Mouse (Mus musculus): ENCODE results near the gene Resp18.

The Resp18 gene

DNA sequence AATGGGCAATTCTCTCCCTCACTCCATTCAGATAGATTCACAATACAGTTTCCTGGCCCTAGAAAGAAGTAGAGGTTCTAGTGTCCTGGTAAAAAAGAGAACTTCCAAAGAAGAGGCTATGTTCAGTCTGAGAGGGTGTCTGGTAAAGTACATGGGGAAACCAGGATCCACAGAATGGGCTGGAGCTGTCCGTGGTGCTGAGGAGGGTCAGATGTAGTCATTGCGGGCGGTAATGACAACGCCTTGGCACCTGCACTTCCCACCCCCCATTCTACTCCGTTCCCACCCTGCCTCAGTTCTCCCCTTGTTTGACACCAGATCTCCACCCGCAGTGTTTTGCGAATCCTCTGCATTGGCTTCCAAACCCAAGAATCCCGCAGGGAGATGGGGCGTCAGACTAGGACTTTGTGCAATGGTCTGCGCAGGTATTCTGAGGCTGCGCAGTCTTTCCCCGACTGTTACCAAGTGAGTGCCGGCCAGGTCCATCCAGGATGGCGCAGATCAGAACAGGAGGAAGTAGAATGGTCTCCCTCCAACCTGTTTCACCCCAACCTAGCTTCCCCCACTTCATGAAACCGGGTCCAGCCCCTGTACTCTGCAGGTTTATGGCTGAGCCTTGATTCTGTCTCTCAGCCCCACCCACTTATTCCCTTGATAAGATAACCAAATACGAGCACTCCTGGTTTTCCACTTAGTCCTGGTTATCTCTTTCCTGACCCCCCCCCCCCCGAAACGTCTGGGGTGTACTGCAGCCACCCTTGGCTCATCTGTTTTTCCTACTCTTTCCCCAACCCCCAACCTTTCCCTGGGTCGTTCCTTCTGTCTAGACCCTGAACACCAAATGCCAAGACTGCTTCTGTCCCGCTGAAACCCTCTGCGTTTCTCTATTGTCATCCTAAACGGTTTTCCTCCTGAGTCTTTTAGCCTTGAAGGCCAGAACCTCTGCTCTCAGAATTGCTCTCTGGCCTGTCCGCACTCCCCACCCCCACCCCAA lies 723 bp downstream of the Resp18 start:
- DNase-seq (ENCODE audit: low spot score in 2 of 2): peak in 1 of 2 experiments; percentile 38

DNA sequence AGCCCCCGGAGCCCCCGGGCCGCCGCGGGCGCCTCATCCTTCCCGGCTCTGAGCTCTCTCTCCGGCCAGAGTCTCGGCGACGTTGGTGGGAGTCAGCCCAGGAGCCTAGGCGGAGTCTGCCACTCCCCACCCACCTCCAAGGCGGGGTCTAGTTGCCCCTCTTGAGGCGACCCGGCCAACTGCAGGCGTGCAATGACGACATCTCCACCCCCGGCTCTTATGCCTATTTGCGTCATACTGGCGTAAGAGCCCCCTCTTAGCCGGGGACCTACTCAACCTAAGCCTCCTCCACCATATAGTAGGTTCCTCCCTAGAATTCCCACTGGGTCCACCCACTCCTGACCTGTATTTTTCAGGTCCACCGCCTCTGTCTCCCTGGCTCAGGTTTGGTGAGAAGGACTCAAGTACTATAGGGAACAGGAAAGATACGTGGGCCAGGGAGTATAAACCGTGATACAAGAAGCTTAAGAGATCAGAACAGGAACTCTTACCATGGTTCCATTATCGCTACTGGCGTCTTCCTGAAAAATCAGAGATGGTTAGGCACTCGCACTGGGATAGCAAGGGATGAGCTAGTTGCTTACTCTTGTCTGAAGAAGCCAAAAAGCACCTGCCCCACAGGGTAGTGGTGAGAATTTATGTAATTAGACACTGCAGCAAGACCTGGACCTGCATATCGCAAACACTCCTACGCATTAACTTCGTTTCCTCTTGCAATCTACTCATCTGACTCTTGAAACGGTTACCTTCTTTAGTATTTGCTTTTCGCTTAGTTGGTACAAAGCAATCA lies 13.9 kb downstream of the Resp18 start, which contains the start of gene Ptprn:
Gene Ptprn (minus strand): TSS at position 412 of the 790 bp plus-strand sequence.
- no peak for DNase-seq (ENCODE audit: low spot score in 2 of 2)

DNA sequence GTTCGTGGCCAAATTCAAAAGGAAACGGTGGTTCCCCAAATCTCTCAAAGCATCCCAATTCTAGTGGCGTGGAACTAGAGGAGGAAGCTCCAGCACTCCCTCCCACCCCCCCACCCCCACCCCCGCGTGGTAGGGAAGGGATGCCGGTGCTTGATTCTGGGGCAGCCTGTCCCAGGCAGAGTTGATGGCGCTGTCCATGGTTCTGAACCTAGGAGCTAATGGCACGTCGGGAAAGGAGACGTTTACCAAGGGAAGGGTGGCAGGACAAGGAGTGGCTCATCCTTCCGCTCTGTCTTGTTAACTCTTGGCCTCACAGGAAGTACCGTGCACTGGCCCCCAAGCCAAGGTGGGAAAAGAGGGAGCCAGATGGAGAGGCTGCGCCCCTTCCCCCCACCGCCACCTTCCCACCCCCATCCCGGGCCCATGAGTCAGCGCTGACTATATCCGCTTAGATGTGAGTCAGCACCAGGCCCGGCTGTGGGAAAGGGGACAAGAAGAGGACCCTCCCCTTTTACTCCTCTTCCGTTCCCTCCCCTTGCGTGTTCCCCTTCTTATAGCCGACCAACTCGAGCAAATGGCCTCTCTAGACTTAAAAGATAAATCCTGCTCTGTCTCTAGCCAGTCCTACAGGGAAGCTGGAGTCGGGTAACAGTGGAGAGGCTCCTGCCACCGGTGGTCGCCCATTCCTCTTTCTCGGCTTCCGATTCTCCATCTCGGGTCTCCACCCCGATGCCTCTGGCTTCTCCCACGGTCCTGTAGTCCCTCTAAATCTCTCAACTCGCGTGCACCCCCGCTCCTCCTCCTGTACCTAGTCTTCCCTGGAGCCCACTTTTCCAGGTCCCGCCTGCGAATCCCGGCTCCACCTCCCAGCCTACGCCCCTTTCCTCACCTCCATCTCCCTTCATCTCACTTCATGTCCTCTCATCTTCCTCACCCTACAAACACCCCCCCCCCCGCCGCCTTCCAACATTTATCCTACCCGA lies 15.0 kb downstream of the Resp18 start:
- peak; percentile 43 to 47 for DNase-seq (ENCODE audit: low spot score in 2 of 2)

DNA sequence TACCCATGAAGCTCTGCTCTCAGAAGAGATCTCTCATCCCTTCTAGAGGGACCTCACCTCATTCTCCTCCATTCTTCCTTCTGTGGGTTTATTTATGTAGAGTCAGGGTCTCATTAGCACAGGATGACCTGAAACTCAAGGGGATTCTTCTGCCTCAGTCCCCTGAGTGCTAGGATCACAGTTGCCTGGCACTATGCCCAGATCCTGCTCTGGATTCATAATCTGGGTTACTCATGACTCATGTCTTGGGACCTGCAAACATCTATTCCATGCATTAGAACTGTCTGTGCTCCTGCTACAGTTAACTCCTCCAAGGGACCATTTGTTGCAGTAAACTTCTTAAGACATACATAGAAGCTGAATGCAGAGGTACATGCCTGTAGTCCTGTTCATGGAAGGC lies 16.9 kb downstream of the Resp18 start:
- DNase-seq (ENCODE audit: low spot score in 2 of 2): no peak

DNA sequence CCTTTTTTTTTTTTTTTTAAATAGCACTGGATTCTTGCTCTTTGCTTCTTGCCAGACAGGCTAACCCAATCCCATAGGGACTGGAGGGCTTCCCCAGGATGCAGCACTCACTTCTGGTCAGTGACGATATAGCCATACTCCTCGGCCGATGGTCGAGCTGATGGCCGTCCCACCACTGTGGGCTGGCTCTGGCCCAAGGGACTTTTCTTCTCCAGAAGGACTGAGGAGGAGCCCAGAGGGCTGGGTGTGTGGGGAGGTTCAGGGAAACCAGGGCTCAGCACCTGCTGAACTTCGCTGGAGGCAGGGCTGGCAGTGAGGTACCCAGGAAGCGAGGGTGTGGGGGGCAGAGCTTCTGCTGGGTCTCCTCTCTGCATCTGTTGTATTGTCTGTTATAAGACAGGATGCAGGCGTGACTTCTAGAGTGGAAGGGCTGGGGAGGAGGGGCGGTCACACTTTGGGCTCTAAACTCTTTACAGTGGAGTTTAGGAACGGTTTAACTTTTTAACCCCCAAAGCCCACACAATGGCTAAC lies 22.6 kb downstream of the Resp18 start:
- DNase-seq (ENCODE audit: low spot score in 2 of 2): no peak

DNA sequence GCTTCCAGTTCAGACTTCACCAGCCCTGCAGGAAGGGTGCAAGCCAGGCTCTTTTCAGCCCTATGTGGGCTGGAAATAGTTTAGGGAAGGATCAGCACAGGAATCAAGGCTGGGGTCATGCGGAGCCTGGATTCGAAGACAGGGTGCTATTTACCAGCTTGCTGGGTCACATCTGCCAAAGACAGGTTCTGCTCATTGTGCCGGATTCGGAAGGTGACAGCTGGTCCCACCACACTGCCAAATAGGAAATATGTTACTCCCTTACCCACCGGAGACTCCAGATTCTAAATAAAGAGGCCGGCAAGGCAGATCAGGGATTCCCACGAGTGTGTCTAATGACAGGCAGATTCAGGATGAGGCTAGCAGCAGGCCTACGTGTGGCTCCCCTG lies 23.6 kb downstream of the Resp18 start:
- no peak for DNase-seq (ENCODE audit: low spot score in 2 of 2)

DNA sequence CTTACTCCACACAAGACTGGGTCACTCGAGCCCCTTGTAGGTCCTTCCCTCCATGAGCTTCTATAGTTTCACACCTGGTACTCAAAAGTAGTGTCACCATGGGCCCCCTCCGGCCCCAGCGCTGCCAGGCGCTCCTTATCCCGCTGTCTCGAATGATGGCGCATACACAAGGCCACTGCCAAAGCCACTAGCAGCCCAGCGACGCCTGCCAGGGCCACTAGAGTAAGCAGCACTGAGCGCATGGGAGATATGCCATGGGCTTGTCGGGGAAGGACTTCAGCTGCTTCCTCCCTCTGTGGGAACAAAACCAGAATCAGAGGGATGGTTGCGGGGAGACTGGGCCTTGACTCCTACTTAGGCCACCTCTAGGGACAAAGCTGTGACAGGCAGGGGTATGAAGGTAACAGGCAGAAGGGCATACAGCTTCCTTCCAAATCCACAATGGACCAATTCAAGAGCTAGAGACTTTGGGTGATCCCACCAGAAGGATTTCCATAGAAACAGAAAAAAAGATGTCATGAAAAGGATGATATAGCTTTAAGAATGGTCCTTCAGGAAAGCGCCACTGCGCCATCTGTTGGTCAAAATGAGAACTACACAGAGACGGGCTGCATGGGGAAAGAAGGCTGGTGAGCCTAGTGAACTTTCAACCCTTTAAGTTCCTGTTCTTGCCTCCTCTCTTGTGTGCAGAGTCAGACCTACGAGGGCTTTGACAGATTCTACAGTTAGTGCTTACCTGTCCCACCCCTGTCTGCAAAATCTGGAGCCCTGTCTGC lies 24.2 kb downstream of the Resp18 start:
- DNase-seq (ENCODE audit: low spot score in 2 of 2): peak; percentile 74 to 80

DNA sequence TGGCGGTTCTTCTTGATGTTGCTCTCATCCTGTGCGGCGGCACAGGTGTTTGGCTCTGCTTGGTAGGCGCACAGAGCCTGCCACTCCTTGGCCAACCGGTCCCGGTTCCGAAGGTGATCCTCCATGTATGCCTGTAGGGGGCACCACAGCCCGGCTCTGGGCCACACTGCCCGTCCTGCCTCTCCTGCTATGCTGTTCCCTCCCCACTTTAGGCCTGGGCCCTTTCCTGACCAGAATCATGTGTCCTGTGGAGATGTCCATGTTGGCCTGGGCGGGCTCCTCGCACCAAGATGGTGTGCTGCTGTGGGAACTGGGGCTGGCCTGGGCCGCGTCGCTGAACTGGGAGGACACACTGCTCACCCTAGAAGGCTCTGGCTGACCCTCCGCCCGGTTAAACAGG lies 25.2 kb downstream of the Resp18 start:
- no peak for DNase-seq (ENCODE audit: low spot score in 2 of 2)

DNA sequence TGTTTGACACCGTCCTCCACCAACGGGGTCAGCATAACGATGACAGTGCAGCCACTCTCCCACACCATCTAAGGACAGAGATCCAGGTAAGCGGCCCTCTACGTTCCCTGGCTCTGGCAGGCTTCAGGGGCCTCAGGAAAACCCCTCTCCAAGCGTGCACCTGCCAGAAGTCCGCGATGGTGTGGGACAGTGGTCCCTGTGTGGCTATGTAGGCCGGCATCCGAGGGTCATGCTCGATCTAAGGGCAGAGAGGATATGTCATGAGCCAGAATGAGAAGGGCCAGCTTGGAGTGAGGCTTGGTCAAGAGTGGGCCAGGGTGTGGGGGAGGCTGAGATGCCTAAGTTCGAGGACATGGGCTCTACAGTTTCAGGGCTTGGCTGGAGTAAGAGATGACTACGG lies 25.9 kb downstream of the Resp18 start:
- no peak for DNase-seq (ENCODE audit: low spot score in 2 of 2)

DNA sequence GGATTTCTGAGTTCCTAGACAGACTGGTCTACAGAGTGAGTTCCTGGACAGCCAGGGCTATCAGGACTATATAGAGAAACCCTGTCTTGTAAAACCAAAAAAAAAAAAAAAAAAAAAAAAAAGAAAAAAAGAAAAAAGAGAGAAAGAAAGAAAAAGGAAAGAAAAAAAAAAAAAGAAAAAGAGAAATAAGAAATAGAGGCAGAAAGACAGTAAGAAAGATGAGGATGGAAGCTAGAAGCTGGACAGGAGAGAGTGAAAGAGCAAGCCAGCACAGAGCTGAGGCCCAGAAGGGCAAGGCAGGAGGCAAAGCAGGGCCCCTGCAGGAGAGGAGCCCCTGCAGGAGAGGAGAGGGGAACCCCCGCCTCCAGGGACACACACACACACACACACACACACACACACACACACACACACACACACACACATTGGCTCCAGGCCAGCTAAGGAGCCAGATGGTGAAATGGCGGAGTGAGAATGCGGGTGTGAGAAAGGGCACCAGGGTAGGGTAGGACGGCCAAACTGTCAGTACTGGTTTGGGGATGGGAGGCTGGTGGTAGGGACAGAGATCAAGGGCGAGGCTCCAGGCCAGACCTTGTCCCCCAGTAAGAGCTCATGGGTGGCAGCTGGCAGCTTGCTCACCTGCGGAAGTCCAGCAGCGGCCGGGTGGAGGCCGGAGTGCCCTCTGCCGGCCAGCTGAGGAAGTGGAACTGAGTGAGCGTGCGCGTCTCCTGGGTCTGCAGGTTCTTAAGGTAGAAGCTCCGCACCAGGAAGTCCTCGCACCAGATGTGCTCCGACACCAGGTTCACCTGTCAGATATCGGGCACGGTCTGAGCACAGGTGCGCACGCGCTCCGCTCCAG lies 26.9 kb downstream of the Resp18 start:
- DNase-seq (ENCODE audit: low spot score in 2 of 2): peak; percentile 77 to 85

DNA sequence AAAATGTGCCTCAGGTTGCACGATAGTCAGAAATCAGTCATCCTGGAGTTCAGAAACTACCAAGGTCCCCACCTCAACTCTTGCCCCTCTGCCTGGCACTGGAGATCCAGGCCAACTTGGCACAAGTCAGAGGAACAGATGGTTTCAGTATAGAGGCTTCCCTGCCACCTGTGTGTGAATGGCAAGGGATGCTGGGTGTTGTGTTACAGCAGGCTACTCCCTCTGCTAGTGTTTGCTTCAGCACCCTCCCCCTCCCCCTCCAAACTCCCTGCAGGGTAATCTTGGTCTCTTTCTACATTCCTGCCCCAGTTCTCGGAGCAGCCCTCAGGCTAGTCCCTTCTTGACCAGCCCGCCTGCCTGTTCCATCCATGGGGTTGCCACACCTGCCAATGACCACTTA lies 27.7 kb downstream of the Resp18 start:
- DNase-seq (ENCODE audit: low spot score in 2 of 2): no peak

DNA sequence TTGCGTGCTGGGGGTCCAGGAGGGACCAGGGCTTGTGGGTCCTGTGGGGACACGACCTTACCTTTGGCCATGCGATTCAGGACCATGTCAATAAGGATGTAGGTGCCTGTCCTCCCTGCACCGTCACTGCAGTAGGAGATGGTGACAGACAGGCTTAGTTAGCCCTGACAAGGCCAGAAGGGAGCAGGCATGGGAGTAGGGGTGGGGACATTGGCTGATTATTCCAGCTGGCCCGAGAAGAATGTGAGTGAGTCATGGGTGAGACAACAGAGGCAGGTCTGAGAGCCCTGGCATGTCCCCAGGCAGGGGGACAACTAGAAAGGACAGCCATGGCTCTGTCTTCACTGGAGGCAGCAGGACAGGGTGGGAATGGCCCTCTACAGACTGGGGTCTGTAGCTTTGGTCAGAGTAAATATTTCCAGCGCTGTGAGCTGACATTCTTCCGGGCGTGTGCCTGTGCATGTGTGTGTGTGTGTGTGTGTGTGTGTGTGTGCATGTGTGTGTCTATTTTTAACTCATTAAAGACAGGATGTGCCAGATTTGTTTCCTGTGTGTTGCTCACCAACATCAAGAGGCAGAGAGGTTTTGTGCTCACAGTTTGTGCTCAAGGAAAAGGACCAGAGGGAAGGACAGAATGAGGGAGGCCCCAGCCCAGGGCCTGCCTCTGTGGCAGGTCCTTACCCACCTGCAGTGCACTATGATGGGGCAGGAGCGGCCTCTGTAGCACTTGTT lies 30.0 kb downstream of the Resp18 start:
- peak; percentile 55 to 58 for DNase-seq (ENCODE audit: low spot score in 2 of 2)

DNA sequence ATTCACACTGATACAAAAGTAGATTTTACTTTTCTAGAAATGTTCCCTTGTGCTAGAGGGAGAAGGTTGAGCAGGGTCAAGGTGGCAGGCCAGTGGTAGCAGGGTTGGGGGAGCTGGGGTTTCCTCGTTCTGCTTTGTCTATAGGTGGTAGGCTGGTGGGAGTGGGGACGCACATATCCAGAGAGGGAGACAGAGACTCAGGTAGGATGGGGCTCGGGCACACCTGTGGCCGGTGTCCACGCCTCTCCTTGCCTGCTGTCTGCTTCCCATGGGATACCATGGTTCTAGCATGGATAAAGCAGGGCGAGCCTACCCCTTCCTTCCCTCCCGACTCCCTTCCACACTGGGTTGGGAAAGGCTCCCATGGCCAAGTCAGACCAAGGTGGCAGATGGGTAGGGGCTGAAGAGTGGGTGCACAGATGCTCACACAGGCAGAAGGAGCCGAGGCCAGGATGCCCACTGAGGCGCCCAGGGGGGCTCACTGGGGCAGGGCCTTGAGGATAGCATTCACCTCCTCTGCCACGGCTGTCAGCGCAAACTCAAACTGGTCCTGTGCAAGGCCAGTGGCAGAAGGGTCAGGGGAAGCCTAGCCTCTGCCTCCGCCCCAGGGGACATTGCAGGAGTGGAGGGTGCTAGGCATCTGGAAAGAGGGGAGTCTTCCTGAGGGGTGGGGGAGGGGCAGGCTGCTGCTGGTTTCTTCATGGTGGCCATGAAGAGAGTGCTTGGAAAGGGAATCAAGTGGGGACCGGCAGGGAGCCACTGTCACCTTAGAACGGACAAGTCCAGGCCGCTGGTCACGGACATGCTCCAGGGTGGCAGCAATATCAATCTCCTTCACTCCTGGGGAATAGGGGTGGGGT lies 30.9 kb downstream of the Resp18 start:
- no peak for DNase-seq (ENCODE audit: low spot score in 2 of 2)

DNA sequence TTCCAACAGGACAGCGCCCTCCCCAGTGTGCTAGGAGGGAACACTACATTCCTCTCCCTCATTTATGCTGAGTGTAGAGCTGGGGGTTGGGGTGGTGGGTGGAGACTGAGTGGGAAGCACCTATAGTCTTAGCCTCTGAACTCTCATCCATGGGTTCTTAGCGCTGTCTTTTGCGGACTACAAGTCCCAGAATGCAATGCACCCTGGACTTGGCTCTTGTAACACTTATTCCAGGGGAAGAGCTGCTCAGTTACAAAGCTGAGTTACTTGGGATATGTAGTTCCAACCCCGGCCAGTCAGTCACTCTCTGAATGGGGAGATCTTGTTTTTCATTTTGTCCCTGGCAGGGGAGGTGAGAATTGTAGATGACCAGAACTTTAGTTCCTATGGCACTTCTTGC lies 33.4 kb downstream of the Resp18 start:
- no peak for DNase-seq (ENCODE audit: low spot score in 2 of 2)

DNA sequence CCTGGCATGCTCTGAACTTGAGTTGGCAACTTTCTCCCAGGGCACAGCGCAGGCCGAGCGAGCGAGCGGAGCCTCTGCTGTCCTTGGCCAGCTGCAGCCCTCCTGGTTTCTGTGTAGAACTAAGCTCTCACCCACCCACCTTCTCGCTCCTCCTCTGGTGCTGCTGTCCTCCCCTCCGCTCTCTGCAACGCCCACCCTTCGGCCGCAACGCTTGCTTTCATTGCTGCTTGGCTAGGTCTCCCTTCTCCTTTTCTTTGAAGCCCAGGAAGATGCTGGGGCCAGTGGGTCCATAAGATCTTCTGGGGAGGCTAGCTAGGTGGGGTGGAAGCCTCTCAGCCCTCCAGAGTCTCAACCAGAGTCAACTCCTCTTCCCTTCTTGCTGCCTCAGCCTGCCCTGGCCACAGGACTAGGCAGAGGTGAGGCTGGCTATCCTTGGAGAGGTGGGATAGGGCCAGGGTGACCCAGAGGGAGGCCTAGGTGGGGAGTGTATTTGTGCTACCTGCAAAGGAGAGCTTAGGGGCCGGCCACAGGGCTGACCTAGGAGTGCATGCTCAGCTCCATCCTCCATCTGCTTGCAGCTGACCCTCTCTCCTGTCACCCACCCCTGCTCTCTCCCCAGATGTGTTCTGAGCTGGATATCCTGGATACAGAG lies 33.9 kb downstream of the Resp18 start:
- no peak for DNase-seq (ENCODE audit: low spot score in 2 of 2)

DNA sequence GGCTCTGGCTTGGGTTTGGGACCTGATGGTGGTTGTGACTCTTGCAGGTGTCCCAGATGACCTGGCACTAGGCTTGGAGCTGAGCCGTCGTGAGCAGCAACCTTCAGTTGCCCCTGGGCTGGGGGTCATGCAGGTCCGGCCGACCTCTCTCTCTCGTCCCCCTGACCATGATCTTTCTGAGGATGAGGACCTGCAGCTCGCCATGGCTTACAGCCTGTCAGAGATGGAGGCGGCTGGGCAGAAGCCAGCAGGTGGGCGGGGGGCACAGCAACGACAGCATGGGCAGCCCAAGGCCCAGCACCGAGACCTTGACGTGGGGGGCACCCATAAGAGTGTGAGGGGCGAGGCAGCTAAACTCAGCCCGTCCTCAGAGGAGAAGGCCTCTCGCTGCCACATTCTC lies 34.8 kb downstream of the Resp18 start:
- no peak for DNase-seq (ENCODE audit: low spot score in 2 of 2)

DNA sequence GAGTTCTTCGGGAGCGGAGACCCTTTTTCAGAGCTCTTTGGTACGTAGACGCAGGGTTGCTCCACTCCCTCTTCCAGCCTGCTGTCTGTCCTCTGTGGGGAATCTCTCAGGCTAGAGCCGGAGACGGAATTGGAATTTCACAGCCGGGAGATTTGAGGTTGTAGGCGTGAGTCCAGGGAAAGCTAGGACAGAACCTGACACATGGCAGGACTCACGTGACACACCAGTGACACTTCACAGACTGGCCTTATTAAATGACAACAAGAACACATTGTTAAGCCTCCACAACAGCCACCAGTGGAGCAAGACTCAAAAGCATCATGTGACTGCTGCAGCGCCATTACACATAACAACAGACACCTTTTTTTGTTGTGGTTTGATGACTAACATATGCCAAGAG lies 38.6 kb downstream of the Resp18 start:
- DNase-seq (ENCODE audit: low spot score in 2 of 2): no peak

All from urinary bladder, postnatal 36 days (tissue).